Comparison of ENCODE assay signal across 9 mouse cellular contexts in the genomic region with DNA sequence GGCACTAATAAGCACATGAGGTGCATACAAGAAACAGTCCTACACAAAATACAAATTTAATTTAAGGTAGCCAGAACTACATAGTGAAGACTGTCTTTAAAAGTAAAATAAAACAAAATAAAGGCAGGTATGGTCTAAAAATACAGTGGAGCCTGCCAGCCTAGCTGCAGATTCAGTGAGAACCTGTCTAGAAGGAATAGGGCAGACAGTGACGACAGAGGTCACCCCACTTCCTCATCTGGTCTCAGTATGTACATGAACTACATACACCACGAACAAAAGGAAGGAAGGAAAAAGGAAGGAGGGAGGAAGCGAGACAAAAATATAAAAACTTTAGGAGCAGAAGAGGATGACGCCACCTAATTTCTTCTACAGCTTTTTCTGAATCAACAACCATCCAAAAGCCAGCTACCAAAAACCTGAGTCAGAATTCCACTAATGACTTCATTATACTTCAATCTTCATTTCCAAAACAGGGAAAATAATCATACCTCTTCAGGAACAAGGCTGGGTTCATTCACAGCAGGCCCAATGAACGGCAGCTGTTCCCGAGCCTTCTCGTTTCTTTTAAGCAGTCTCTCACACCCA. TPM values are rescaled to one million over a fixed set of nuclear protein-coding genes. Genes with fewer than 3 reads are reported as not detected.
DNase-seq lines count a peak whose midpoint lies in the region; ATAC-seq and TF ChIP-seq lines count a peak whose summit lies in the region.
"Had no signal": no experiment of that assay in that cellular context is flagged by ENCODE, and none has a peak within 500 bp of the region (broad histone marks: within the 10 kb centered on the region; RNA-seq: fewer than 3 reads in every experiment).

No protein-coding gene starts in this region.

- no peak for TF ChIP-seq POLR2A in olfactory bulb, adult 2 months (IDR thresholded peaks at IDR 0.05; ENCODE audit: insufficient read depth, low read depth, low read length)

- H3K27ac ChIP-seq in heart, embryonic 14.5 days (replicated peaks in 1 of 2; ENCODE audit: control insufficient read depth in 1 of 2, insufficient read depth in 1 of 2, low read depth in 2 of 2, low read length in 2 of 2), result peak overlapping the region in 1 of 2 experiments; percentile 67; a peak in 2 of 4 replicates
- H3K27ac ChIP-seq in midbrain, embryonic 16.5 days (ENCODE audit: low read length), result 0 out of 2 replicates have a peak overlapping the region, but pooled peaks have one; percentile 6
- no peak overlapping the region; the same call in 1 of the 2 replicates for H3K27ac ChIP-seq in midbrain, embryonic 10.5 days (replicated peaks)
- H3K27ac ChIP-seq in olfactory bulb, adult 2 months (ENCODE audit: insufficient read depth, low read depth, low read length), result peak overlapping the region; percentile 57

- no peaks in the 10 kb centered on the region for H3K27me3 ChIP-seq in heart, embryonic 14.5 days (ENCODE audit: control insufficient read depth, insufficient read depth, low read length)
- no peaks in the 10 kb centered on the region for H3K27me3 ChIP-seq in midbrain, embryonic 16.5 days (ENCODE audit: control insufficient read depth, insufficient read depth, low read depth, low read length)
- H3K27me3 ChIP-seq in midbrain, embryonic 10.5 days (ENCODE audit: low read depth, poor library complexity, severe bottlenecking), result no peaks in the 10 kb centered on the region

- no peak for TF ChIP-seq CTCF in olfactory bulb, adult 2 months (IDR thresholded peaks at IDR 0.05; ENCODE audit: insufficient read depth, low read depth, low read length)

- no peak overlapping the region for H3K4me2 ChIP-seq in heart, embryonic 14.5 days (ENCODE audit: low read length)
- no peak overlapping the region for H3K4me2 ChIP-seq in midbrain, embryonic 16.5 days (ENCODE audit: low read length)

- DNase-seq in heart, adult 9 months (ENCODE audit: low spot score in 2 of 2), result no peak
- DNase-seq in midbrain, embryonic 10.5 days (ENCODE audit: low spot score), result no peak
- no peak for DNase-seq in MN1 (ENCODE audit: low spot score)
- no peak for DNase-seq in urinary bladder, adult 2 months (ENCODE audit: low spot score)
- DNase-seq: embryo, embryonic 11 days had no signal

- no peak overlapping the region for H3K4me3 ChIP-seq in heart, embryonic 14.5 days (ENCODE audit: control insufficient read depth in 1 of 2, insufficient read depth in 1 of 2, low read depth in 1 of 2, low read length in 2 of 2)
- no peak overlapping the region for H3K4me3 ChIP-seq in midbrain, embryonic 16.5 days (ENCODE audit: low read depth, low read length)
- H3K4me3 ChIP-seq in midbrain, embryonic 10.5 days, result no peak overlapping the region
- no peak overlapping the region for H3K4me3 ChIP-seq in olfactory bulb, adult 2 months (ENCODE audit: insufficient read depth, low read depth, low read length)

- peak overlapping the region; percentile 18; the same call in 1 of the 2 replicates for H3K9ac ChIP-seq in heart, embryonic 14.5 days (ENCODE audit: low read length)
- no peak overlapping the region for H3K9ac ChIP-seq in midbrain, embryonic 16.5 days (ENCODE audit: low read depth, low read length)

- H3K36me3 ChIP-seq in heart, embryonic 14.5 days (ENCODE audit: control insufficient read depth, insufficient read depth, low read length), result peaks cover 68% of the 10 kb centered on the region
- no peaks in the 10 kb centered on the region for H3K36me3 ChIP-seq in midbrain, embryonic 16.5 days (ENCODE audit: control insufficient read depth, insufficient read depth, low read length)
- peaks cover 45% of the 10 kb centered on the region for H3K36me3 ChIP-seq in midbrain, embryonic 10.5 days

- no peak for ATAC-seq in heart, embryonic 14.5 days (ENCODE audit: insufficient number of reproducible peaks, insufficient read depth, low FRiP score, low read depth)
- ATAC-seq in midbrain, embryonic 16.5 days, result no peak
- ATAC-seq in hematopoietic stem cell, adult 5-6 weeks (replicated peaks in 1 of 2; ENCODE audit: insufficient read depth in 1 of 2, low FRiP score in 2 of 2, low TSS enrichment in 1 of 2, low read depth in 1 of 2, poor library complexity in 2 of 2, severe bottlenecking in 2 of 2), result peak; percentile 52 to 60; a peak in 2 of 4 replicates

- H3K9me3 ChIP-seq in heart, embryonic 14.5 days (ENCODE audit: control insufficient read depth, low read length), result no peaks in the 10 kb centered on the region
- no peaks in the 10 kb centered on the region for H3K9me3 ChIP-seq in midbrain, embryonic 16.5 days (replicated peaks; ENCODE audit: control insufficient read depth, low read length, poor library complexity, severe bottlenecking)
- no peaks in the 10 kb centered on the region for H3K9me3 ChIP-seq in midbrain, embryonic 10.5 days (replicated peaks)

- H3K4me1 ChIP-seq in heart, embryonic 14.5 days (ENCODE audit: control insufficient read depth in 2 of 2, insufficient read depth in 2 of 2, low read length in 2 of 2), result peaks cover 7 to 57% of the 10 kb centered on the region in 2 experiments
- H3K4me1 ChIP-seq in midbrain, embryonic 16.5 days (ENCODE audit: control insufficient read depth, insufficient read depth, low read length), result peaks cover 40% of the 10 kb centered on the region
- peaks cover 33% of the 10 kb centered on the region for H3K4me1 ChIP-seq in midbrain, embryonic 10.5 days
- H3K4me1 ChIP-seq in olfactory bulb, adult 2 months (ENCODE audit: control insufficient read depth, insufficient read depth, low read length), result peaks cover 6% of the 10 kb centered on the region

- WGBS in heart, embryonic 14.5 days, result 68% methylated on average over 7 of the region's 7 CpGs
- 61% methylated on average over 7 of the region's 7 CpGs for WGBS in midbrain, embryonic 16.5 days
- WGBS in midbrain, embryonic 10.5 days, result 92% methylated on average over 7 of the region's 7 CpGs
- 39% methylated on average over 7 of the region's 7 CpGs for WGBS in olfactory bulb, adult 2 months

RNA-seq across cellular contexts. Expression of gene Chd2, which starts 10.0 kb away (rescaled TPM):
- 46.9 and 53.0 TPM in 2 replicates for polyA plus RNA-seq in heart, embryonic 14.5 days (2014; fragmentation: Nextera tagmentation; extraction: Ambion mirVana)
- polyA plus RNA-seq in midbrain, embryonic 16.5 days (2015; fragmentation: Nextera tagmentation; extraction: Ambion mirVana), result 44.8 and 49.0 TPM in 2 replicates
- polyA plus RNA-seq in midbrain, embryonic 10.5 days (2016; fragmentation: Nextera tagmentation; extraction: Ambion mirVana), result 39.6 and 48.3 TPM in 2 replicates
- total RNA-seq in hematopoietic stem cell, adult 5-6 weeks (2017), result 193 and 245 TPM in 2 replicates
- polyA plus RNA-seq in olfactory bulb, adult 2 months (2012; ENCODE audit: insufficient read depth, insufficient read length, low replicate concordance, missing spikeins), result 211 and 544 TPM in 2 replicates
- polyA plus RNA-seq in urinary bladder, adult 2 months (2012; rRNA removed), result 25.6 and 27.3 TPM in 2 replicates

Comparison
In these comparisons a context has a peak if more than half of its experiments do, and no peak if none do; other contexts are left out.
1. ATAC-seq: peak in hematopoietic stem cell, adult 5-6 weeks (2 of 2); none in heart, embryonic 14.5 days (single experiment) and midbrain, embryonic 16.5 days (single experiment).